Mouse (Mus musculus): Measurements from ENCODE around the gene Zcchc7. TPM values are rescaled to one million over a fixed set of nuclear protein-coding genes. Genes with fewer than 3 reads are reported as not detected.
"Not testable (repeated sequence)": the region's sequence is repeated elsewhere in the genome, so short reads cannot be mapped to it uniquely, and the experiment has no call there.

Zcchc7 gene
- polyA plus RNA-seq, 1 experiment from 2014 or later, result 34.6 TPM

DNA sequence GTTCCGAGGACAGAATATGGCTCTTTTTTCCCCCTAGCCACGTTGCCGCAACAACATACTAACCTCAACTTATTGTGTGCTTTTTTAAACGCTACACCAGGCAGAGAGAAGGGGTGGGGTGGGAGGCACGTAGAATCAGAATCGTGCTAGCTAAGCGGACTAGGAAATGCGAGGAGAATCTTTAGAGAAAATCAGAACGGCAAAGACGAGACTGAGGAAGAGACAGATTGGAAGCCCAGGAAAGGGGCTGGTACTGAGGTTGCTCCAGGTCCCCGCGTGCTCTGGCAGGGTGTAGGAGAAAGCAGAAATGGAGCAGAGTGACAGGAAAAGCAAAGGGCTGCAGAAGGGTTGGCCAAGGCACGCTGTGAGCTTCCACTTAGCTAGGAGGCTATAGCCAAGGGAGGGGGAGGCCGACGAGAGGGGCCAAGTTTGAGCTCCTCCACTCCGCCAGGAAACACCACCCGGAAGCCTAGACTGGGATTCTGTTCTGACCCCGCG, 42.1 kb upstream of the Zcchc7 start:
- peak overlapping the region; percentile 25 for H3K4me3 ChIP-seq
- 0% methylated on average over 19 of the region's 19 CpGs for WGBS
- no peaks in the 10 kb centered on the region for H3K36me3 ChIP-seq
- H3K4me2 ChIP-seq (replicated peaks), result peak overlapping the region; percentile 39
- H3K27me3 ChIP-seq, result peaks cover 88% of the 10 kb centered on the region
- peak overlapping the region; percentile 50; the same call in 1 of the 2 replicates for H3K9ac ChIP-seq
- no peak overlapping the region for H3K27ac ChIP-seq
- H3K9me3 ChIP-seq (replicated peaks), result no peaks in the 10 kb centered on the region
- peak; percentile 23; the same call in 1 of the 2 replicates for ATAC-seq (ENCODE audit: low FRiP score)
- H3K4me1 ChIP-seq, result peaks cover 11% of the 10 kb centered on the region

DNA sequence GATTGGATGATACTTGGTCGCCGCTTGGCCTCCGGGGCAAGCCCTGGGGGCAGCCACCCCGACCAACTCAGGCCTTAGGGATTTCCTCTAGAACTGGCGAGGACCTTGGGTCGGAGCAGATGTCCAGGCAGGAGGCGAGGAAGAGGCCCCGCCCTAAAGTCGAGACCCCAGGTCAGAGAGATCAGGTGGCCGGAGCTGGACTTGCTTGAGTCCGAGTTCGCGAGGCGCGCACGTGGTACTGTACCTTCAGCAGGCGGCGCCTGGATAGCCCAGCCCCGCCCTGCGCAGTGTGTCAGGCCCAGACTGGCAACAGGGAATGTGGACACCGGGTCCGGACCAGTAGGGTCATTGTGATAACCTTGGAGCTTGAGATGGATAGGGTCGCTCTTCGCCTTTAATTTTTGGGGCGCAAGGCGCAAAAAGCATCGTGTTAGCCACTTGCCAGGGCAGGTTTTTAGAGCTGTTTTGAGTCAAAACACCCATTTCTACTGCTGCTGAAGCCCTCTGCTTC, 41.5 kb upstream of the Zcchc7 start:
- no peaks in the 10 kb centered on the region for H3K9me3 ChIP-seq (replicated peaks)
- peak overlapping the region; percentile 25 for H3K4me3 ChIP-seq
- H3K36me3 ChIP-seq, result no peaks in the 10 kb centered on the region
- 1% methylated on average over 27 of the region's 27 CpGs for WGBS
- peaks cover 11% of the 10 kb centered on the region for H3K4me1 ChIP-seq
- ATAC-seq (ENCODE audit: low FRiP score), result no peak
- no peak overlapping the region; the same call in 1 of the 2 replicates for H3K27ac ChIP-seq
- peak overlapping the region; percentile 39 for H3K4me2 ChIP-seq (replicated peaks)
- no peak overlapping the region; the same call in 1 of the 2 replicates for H3K9ac ChIP-seq
- H3K27me3 ChIP-seq, result peaks cover 85% of the 10 kb centered on the region

DNA sequence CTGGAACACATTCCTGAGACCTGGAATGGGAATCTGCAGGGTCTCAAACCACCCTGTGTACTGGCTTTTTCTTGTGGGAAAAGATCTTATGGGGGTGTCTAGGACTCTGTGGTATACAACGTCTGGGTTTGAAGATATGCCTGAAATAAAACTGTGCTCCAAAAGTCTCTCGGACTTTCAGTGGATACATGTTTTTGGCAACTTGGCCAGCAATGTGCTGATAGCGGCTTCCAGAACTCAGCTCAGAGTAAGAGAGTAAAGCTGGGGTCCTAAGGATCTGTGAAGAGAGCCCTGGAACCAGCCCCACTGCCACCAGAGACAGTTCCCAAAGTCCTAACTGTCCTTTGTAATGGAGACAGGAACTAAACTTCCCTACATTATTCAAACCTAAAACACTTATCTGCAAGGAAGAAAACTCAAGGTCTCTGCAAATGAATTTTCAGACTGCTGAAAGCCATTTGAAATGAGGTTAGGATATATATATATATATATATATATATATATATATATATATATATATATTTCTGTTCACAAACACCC, 40.0 kb upstream of the Zcchc7 start:
- no peak overlapping the region for H3K9ac ChIP-seq
- H3K36me3 ChIP-seq, result no peaks in the 10 kb centered on the region
- H3K27me3 ChIP-seq, result peaks cover 81% of the 10 kb centered on the region
- no peak overlapping the region for H3K27ac ChIP-seq
- 10% methylated on average over 3 of the region's 3 CpGs for whole genome bisulfite sequencing
- no peaks in the 10 kb centered on the region for H3K9me3 ChIP-seq (replicated peaks)
- H3K4me3 ChIP-seq, result no peak overlapping the region
- H3K4me2 ChIP-seq (replicated peaks), result no peak overlapping the region
- H3K4me1 ChIP-seq, result peaks cover 10% of the 10 kb centered on the region
- ATAC-seq (ENCODE audit: low FRiP score), result no peak

DNA sequence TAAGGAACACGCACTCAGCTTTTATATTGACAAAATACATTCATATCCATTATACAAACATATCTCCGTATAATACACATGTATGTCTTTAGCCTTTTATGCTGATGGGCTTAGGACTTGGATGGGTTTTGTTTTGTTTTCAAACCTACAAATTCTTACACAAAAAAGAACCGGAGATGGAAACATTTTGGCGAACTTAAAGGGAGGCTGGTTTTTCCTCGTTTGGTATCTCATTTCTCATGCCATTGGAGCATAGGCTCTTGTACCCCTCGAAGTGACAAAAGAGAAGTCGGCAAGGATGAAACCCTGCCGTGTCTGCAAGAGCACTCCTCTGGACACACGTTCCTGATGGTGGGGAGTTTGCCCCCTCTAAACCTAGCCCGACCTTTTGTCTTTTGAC, 39.3 kb upstream of the Zcchc7 start:
- no peak for ATAC-seq (ENCODE audit: low FRiP score)
- no peak overlapping the region for H3K4me2 ChIP-seq (replicated peaks)
- no peaks in the 10 kb centered on the region for H3K36me3 ChIP-seq
- H3K4me1 ChIP-seq, result peaks cover 9% of the 10 kb centered on the region
- H3K27ac ChIP-seq, result no peak overlapping the region
- H3K27me3 ChIP-seq, result peaks cover 74% of the 10 kb centered on the region
- H3K9ac ChIP-seq, result no peak overlapping the region
- 2% methylated on average over 10 of the region's 10 CpGs for WGBS
- no peak overlapping the region for H3K4me3 ChIP-seq
- no peaks in the 10 kb centered on the region for H3K9me3 ChIP-seq (replicated peaks)

DNA sequence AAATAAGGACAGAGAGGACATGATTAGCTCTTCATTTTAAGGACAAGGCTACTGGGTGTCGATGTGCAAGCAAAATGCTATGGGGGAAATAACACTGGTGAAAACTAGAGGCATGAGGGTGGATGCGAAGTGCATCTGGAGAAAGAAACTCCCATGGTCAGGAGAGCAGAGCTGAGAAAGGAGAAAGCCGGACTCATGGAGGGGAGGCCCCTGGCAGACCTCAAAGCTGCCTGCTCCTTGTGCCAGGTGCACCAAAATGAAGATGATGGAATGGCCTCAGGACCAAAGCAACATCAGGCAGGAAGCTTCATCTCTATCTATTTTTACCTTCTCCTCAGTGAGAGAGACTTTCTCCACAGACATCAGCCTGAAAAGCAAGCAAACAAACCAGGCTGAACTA, 38.0 kb upstream of the Zcchc7 start:
- WGBS, result 80% methylated on average over 3 of the region's 3 CpGs
- Histone ChIP-seq H3K36me3 (no peaks in the 10 kb centered on the region), H3K27ac (no peak overlapping the region), H3K4me3 (no peak overlapping the region), H3K4me1 (peaks cover 9% of the 10 kb centered on the region), H3K27me3 (peaks cover 63% of the 10 kb centered on the region), H3K9ac (no peak overlapping the region), H3K4me2 (replicated peaks) (no peak overlapping the region), H3K9me3 (replicated peaks) (no peaks in the 10 kb centered on the region)
- no peak for ATAC-seq (ENCODE audit: low FRiP score)

DNA sequence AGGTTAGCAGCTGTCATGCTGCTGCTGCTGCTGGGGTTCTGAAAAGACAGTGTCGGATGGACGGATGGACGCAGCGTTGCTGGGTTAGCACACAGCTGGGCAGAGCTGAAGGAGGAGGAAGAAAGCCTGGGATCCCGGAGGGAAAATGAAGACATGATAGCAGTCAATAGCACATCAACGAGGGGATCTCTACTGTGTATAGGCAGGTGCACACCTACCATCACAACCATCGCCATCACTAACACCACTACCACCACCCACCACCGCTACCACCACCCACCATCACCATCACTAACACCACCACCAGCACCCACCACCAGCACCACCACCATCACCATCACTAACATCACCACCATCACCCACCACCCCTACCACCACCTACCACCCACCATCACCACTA, 35.6 kb upstream of the Zcchc7 start:
- Histone ChIP-seq H3K4me2 (replicated peaks) (no peak overlapping the region), H3K36me3 (no peaks in the 10 kb centered on the region), H3K4me3 (no peak overlapping the region), H3K4me1 (no peaks in the 10 kb centered on the region), H3K9ac (no peak overlapping the region), H3K27me3 (peaks cover 42% of the 10 kb centered on the region), H3K9me3 (replicated peaks) (no peaks in the 10 kb centered on the region), H3K27ac (no peak overlapping the region)
- 93% methylated on average over 8 of the region's 8 CpGs for WGBS
- ATAC-seq (ENCODE audit: low FRiP score), result no peak

DNA sequence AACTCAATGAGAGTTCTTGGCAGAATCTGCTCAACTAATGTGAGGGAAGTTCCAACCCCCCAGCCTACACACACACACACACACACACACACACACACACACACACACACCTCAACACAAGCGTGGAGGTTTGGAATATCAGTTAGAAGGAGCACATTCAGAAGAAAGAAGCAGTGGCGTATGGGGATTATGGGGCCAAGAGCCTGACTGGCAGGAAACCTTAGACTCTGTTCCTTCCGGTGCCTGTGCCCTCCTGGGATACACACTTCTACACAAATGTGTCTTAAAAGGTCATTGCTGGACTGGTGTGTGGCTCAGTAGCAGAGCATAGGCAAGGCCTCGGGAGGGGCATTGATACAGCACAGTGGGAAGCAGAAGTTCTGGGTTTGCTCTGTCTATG, 34.4 kb upstream of the Zcchc7 start:
- 84% methylated on average over 4 of the region's 4 CpGs for WGBS
- Histone ChIP-seq H3K4me3 (no peak overlapping the region), H3K27ac (no peak overlapping the region), H3K36me3 (no peaks in the 10 kb centered on the region), H3K9ac (no peak overlapping the region), H3K4me2 (replicated peaks) (no peak overlapping the region), H3K27me3 (peaks cover 35% of the 10 kb centered on the region), H3K9me3 (replicated peaks) (no peaks in the 10 kb centered on the region), H3K4me1 (no peaks in the 10 kb centered on the region)
- no peak for ATAC-seq (ENCODE audit: low FRiP score)

DNA sequence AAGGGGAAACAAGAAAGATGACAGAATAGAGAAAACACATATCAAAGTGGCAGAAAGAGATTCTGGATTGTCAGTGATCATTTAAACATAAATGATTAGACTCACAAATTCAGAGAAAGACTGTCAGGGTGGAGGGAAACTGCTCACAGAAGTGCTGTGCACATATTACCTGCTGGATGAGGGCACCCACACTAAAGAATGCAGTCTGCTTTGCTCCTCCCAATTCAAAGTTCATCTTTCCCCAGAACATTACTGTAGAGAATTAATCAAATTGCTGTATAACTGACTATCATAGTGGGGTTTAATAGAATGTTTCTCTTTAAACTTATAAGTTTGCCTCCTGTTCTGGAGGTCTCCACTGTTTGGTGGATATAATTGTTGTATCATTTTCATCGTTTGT, 15.2 kb upstream of the Zcchc7 start:
- Histone ChIP-seq H3K36me3 (no peaks in the 10 kb centered on the region), H3K4me1 (no peaks in the 10 kb centered on the region), H3K27ac (no peak overlapping the region), H3K4me3 (no peak overlapping the region), H3K9ac (no peak overlapping the region), H3K4me2 (replicated peaks) (no peak overlapping the region), H3K9me3 (replicated peaks) (0 out of 2 replicates have a peak, but pooled peaks cover 7% of the 10 kb centered on the region), H3K27me3 (no peaks in the 10 kb centered on the region)
- whole genome bisulfite sequencing, result 84% methylated on average over 1 of the region's 1 CpGs
- no peak for ATAC-seq (ENCODE audit: low FRiP score)

DNA sequence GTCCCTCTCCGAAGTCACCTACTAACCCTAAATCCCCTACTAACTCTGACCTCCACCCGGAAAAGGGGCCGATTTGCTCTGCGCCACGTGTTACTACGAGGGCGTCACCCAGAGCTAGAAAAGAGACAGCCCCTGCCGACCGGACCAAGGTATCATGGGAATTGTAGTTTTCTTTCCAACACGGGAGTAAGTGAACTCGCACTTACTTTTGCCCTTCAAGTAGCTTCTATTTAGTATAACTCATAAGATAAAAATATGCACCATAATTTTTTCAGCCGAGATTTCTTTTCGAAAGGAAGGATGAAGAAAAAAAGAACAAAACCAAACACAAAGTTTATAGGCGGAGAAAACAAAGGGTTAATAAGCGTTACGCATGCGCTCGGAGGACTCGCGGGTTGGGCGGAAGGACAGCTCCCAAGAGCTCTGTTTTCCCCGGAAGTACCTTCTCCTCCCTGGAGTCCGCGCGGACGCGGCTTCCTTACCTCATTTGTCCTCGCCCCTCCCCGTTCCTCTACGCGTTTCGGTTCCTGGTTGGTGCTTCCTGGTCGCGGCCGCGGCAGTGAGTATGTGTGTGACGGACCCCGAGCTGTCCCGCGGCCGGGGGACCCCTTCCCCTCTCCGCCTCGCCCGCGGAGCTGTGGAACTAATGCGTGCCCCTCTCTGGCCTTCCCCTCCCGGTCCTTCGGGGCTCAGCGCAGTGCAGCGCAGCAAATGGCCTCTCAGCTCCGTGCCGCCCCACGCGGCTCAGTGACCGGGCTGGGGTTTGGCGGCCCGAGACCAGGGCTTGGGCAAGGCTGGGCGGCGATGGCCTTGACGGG, 666 bp downstream of the Zcchc7 start:
- Histone ChIP-seq H3K4me1 (peaks cover 10% of the 10 kb centered on the region), H3K27ac (peak overlapping the region; percentile 91), H3K4me2 (replicated peaks) (peak overlapping the region; percentile 86), H3K36me3 (no peaks in the 10 kb centered on the region), H3K4me3 (peak overlapping the region; percentile 81), H3K9me3 (replicated peaks) (no peaks in the 10 kb centered on the region), H3K9ac (peak overlapping the region; percentile 89), H3K27me3 (no peaks in the 10 kb centered on the region)
- peak; percentile 99 for ATAC-seq (ENCODE audit: low FRiP score)
- WGBS, result under 1% methylated on average over 60 of the region's 60 CpGs

DNA sequence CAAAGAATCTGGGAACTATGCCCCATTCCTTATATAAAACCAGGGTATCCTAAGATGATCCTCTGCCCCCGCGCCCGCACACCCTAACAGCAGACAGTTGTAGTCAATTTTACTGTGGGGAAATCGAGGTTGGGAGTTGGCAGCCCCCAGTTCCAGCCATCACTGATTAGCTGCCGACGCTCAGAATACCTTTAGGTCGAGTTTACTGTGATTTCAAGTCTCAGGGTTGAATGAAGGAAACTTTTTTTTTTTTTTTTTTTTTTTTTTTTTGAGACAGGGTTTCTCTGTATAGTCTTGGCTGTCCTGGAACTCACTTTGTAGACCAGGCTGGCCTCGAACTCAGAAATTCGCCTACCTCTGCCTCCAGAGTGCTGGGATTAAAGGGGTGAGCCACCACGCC, 1.5 kb downstream of the Zcchc7 start:
- H3K9ac ChIP-seq, result peak overlapping the region; percentile 89
- peak overlapping the region; percentile 81 for H3K4me3 ChIP-seq
- WGBS, result 7% methylated on average over 10 of the region's 10 CpGs
- H3K36me3 ChIP-seq; H3K9me3 ChIP-seq (replicated peaks); ATAC-seq (ENCODE audit: low FRiP score); H3K27me3 ChIP-seq: not testable (repeated sequence)
- H3K27ac ChIP-seq, result peak overlapping the region; percentile 91
- peaks cover 10% of the 10 kb centered on the region for H3K4me1 ChIP-seq
- peak overlapping the region; percentile 86 for H3K4me2 ChIP-seq (replicated peaks)

DNA sequence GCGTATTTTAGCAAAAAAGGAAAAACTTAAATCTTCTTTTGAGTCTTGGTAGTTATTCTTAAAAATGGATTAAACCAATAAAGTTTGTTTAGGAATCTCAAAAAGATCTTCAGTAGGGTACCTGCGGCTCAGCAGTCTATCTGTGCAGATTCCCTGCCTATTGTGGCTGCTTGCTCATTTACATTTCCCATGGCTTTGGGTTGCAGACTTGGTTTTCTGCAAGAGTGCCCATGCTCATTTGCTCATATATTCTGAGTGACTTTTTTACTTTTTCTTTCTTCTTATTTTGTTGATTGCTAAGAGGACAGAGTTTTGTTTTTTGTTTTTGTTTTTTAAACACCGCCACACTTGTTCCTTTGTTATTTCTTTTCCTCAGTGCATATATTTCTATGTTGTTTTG, 19.2 kb downstream of the Zcchc7 start:
- H3K27ac ChIP-seq, result no peak overlapping the region
- H3K9me3 ChIP-seq (replicated peaks), result no peaks in the 10 kb centered on the region
- no peak overlapping the region for H3K4me2 ChIP-seq (replicated peaks)
- H3K9ac ChIP-seq, result no peak overlapping the region
- no peak for ATAC-seq (ENCODE audit: low FRiP score)
- WGBS, result 62% methylated on average over 3 of the region's 3 CpGs
- H3K4me1 ChIP-seq, result peaks cover 2% of the 10 kb centered on the region; the same call in 1 of the 2 replicates
- H3K27me3 ChIP-seq, result no peaks in the 10 kb centered on the region
- H3K4me3 ChIP-seq, result no peak overlapping the region
- no peaks in the 10 kb centered on the region for H3K36me3 ChIP-seq

DNA sequence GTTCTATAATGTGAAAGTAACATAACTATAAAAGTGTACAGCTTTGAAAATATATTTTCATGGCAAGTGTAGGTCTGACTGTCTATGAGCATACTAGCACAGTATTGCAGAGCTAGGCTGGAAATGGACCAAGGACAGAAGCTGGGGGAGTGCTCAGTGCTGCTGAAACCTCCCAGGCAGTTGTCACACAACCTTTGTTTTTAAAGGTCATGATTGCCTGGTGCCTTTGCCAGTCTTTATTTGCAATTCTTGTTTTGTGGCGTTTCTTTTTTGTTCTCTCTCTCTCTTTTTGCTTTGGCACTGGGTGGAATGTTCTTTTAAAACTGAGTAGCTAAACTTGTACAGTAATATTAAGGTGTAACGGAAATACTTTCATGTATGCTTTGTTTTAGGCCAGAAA, 21.0 kb downstream of the Zcchc7 start:
- 54% methylated on average over 2 of the region's 2 CpGs for WGBS
- H3K9me3 ChIP-seq (replicated peaks), result no peaks in the 10 kb centered on the region

More for the DNA sequence above, 21.0 kb downstream of the Zcchc7 start:
- Histone ChIP-seq H3K36me3 (no peaks in the 10 kb centered on the region), H3K27me3 (no peaks in the 10 kb centered on the region), H3K9ac (no peak overlapping the region), H3K4me1 (peaks cover 2% of the 10 kb centered on the region; the same call in 1 of the 2 replicates), H3K27ac (no peak overlapping the region), H3K4me3 (no peak overlapping the region), H3K4me2 (replicated peaks) (no peak overlapping the region)
- no peak for ATAC-seq (ENCODE audit: low FRiP score)
